Mouse (Mus musculus) olfactory bulb, adult 2 months (tissue): ENCODE measurements around the gene Acvrl1.

ENCODE experiments used
- CTCF ChIP-seq: fragments of 200-500 bp; IDR thresholded peaks from 2 replicates; pipeline ENCODE4 v1.5.1; 2012; ENCODE audit warnings: low read depth, mild to moderate bottlenecking, low read length, moderate library complexity; ENCODE audit not compliant: insufficient read depth
- POLR2A ChIP-seq: fragments of 200-500 bp; IDR thresholded peaks from 2 replicates; pipeline ENCODE4 v1.6.1; 2012; ENCODE audit warnings: mild to moderate bottlenecking, low read depth, low read length, moderate library complexity; ENCODE audit not compliant: insufficient read depth

GRCm38 (mm10) chr15:101113176-101113575, 15.1 kb upstream of the Acvrl1 start:
- TF ChIP-seq CTCF, result no peak
- no peak for TF ChIP-seq POLR2A
